ENCODE assay signal across 7 mouse cellular contexts in genomic region chr13:64344082-64344501, GRCm38 (mm10). TPM values are rescaled to one million over a fixed set of nuclear protein-coding genes. Genes with fewer than 3 reads are reported as not detected.
DNase-seq lines count a peak whose midpoint lies in the region; ATAC-seq and TF ChIP-seq lines count a peak whose summit lies in the region.

No protein-coding gene starts in this region.

- no peak overlapping the region for H3K27ac ChIP-seq in intestine, embryonic 15.5 days
- H3K27ac ChIP-seq in limb, embryonic 11.5 days (replicated peaks; ENCODE audit: low read depth, low read length) = no peak overlapping the region
- H3K27ac ChIP-seq in midbrain, embryonic 11.5 days (ENCODE audit: low read depth, low read length) = no peak overlapping the region
- H3K27ac ChIP-seq in stomach, postnatal 0 days (replicated peaks) = 0 out of 2 replicates have a peak overlapping the region, but pooled peaks have one; percentile 31

- no peak for TF ChIP-seq EP300 in stomach, postnatal 0 days (optimal IDR thresholded peaks at IDR 0.05)

- H3K4me3 ChIP-seq in intestine, embryonic 15.5 days (replicated peaks) = peak overlapping the region; percentile 49
- H3K4me3 ChIP-seq in limb, embryonic 11.5 days (ENCODE audit: low read depth, low read length) = peak overlapping the region; percentile 42
- H3K4me3 ChIP-seq in midbrain, embryonic 11.5 days (ENCODE audit: low read depth, low read length) = peak overlapping the region; percentile 43
- peak overlapping the region; percentile 45 for H3K4me3 ChIP-seq in stomach, postnatal 0 days (ENCODE audit: low read depth, low read length)

- peak; percentile 91 for ATAC-seq in intestine, embryonic 15.5 days
- ATAC-seq in limb, embryonic 11.5 days (ENCODE audit: insufficient number of reproducible peaks, low FRiP score, low TSS enrichment, low read depth) = peak; percentile 87
- ATAC-seq in midbrain, embryonic 11.5 days (ENCODE audit: low FRiP score) = peak; percentile 86
- ATAC-seq in stomach, postnatal 0 days (ENCODE audit: low FRiP score, low TSS enrichment) = peak; percentile 67

- no peak for TF ChIP-seq CTCF in stomach, postnatal 0 days (IDR thresholded peaks at IDR 0.05; ENCODE audit: low read depth)

- no peaks in the 10 kb centered on the region for H3K27me3 ChIP-seq in intestine, embryonic 15.5 days (replicated peaks)
- H3K27me3 ChIP-seq in limb, embryonic 11.5 days (ENCODE audit: control insufficient read depth, insufficient read depth, low read length) = no peaks in the 10 kb centered on the region
- H3K27me3 ChIP-seq in midbrain, embryonic 11.5 days (ENCODE audit: control insufficient read depth, insufficient read depth, low read length) = no peaks in the 10 kb centered on the region
- no peaks in the 10 kb centered on the region for H3K27me3 ChIP-seq in stomach, postnatal 0 days (ENCODE audit: control insufficient read depth, insufficient read depth, low read length)

- H3K4me2 ChIP-seq in intestine, embryonic 15.5 days (replicated peaks) = peak overlapping the region; percentile 85
- H3K4me2 ChIP-seq in limb, embryonic 11.5 days (ENCODE audit: low read depth, severe bottlenecking) = peak overlapping the region; percentile 69
- peak overlapping the region; percentile 64 for H3K4me2 ChIP-seq in midbrain, embryonic 11.5 days
- peak overlapping the region; percentile 75 for H3K4me2 ChIP-seq in stomach, postnatal 0 days (replicated peaks; ENCODE audit: low read depth)

- peak overlapping the region; percentile 52 for H3K9ac ChIP-seq in intestine, embryonic 15.5 days
- H3K9ac ChIP-seq in limb, embryonic 11.5 days (ENCODE audit: low read length) = peak overlapping the region; percentile 64
- peak overlapping the region; percentile 59 for H3K9ac ChIP-seq in midbrain, embryonic 11.5 days (ENCODE audit: low read length)
- H3K9ac ChIP-seq in stomach, postnatal 0 days (ENCODE audit: low read length) = peak overlapping the region; percentile 58

- H3K9me3 ChIP-seq in intestine, embryonic 15.5 days = no peaks in the 10 kb centered on the region
- H3K9me3 ChIP-seq in limb, embryonic 11.5 days (ENCODE audit: control insufficient read depth, low read length) = no peaks in the 10 kb centered on the region
- H3K9me3 ChIP-seq in midbrain, embryonic 11.5 days (ENCODE audit: control insufficient read depth, low read length) = no peaks in the 10 kb centered on the region
- H3K9me3 ChIP-seq in stomach, postnatal 0 days (ENCODE audit: control insufficient read depth, low read length) = no peaks in the 10 kb centered on the region

- 1% methylated on average over 9 of the region's 9 CpGs for WGBS in intestine, embryonic 15.5 days
- 3% methylated on average over 9 of the region's 9 CpGs for WGBS in limb, embryonic 11.5 days
- 1% methylated on average over 9 of the region's 9 CpGs for WGBS in midbrain, embryonic 11.5 days
- 5% methylated on average over 9 of the region's 9 CpGs for WGBS in stomach, postnatal 0 days

- DNase-seq in adrenal gland, postnatal 14 days = peak; percentile 32
- peak; percentile 67 to 74 for DNase-seq in cerebellum, postnatal 25 days
- DNase-seq in gastrocnemius, postnatal 25 days = peak; percentile 23
- peak; percentile 42 for DNase-seq in limb, embryonic 11.5 days (ENCODE audit: low spot score)
- DNase-seq in midbrain, embryonic 11.5 days (ENCODE audit: low spot score, missing footprints) = peak; percentile 93
- peak; percentile 47 for DNase-seq in stomach, postnatal 0 days (ENCODE audit: low spot score)

- no peaks in the 10 kb centered on the region for H3K36me3 ChIP-seq in intestine, embryonic 15.5 days
- H3K36me3 ChIP-seq in limb, embryonic 11.5 days (ENCODE audit: control insufficient read depth, insufficient read depth, low read length) = no peaks in the 10 kb centered on the region
- no peaks in the 10 kb centered on the region for H3K36me3 ChIP-seq in midbrain, embryonic 11.5 days (ENCODE audit: control insufficient read depth, insufficient read depth, low read length)
- H3K36me3 ChIP-seq in stomach, postnatal 0 days (ENCODE audit: control insufficient read depth, insufficient read depth, low read length) = no peaks in the 10 kb centered on the region

- no peaks in the 10 kb centered on the region for H3K4me1 ChIP-seq in intestine, embryonic 15.5 days (replicated peaks)
- H3K4me1 ChIP-seq in limb, embryonic 11.5 days (ENCODE audit: control insufficient read depth, insufficient read depth, low read length) = no peaks in the 10 kb centered on the region
- 0 out of 2 replicates have a peak, but pooled peaks cover 2% of the 10 kb centered on the region for H3K4me1 ChIP-seq in midbrain, embryonic 11.5 days (ENCODE audit: control insufficient read depth, insufficient read depth, low read length)
- no peaks in the 10 kb centered on the region for H3K4me1 ChIP-seq in stomach, postnatal 0 days (replicated peaks; ENCODE audit: control insufficient read depth, insufficient read depth)

RNA-seq across cellular contexts. Expression of gene Ctsl, which starts 26.6 kb away (rescaled TPM):
- 306 and 371 TPM in 2 replicates for total RNA-seq in adrenal gland, postnatal 14 days (2021)
- 100 to 1,000 TPM; 120 to 147 TPM for total RNA-seq in gastrocnemius, postnatal 25 days (2021)
- 195 and 213 TPM in 2 replicates for polyA plus RNA-seq in intestine, embryonic 15.5 days (2015; fragmentation: Nextera tagmentation; extraction: Ambion mirVana)
- polyA plus RNA-seq in limb, embryonic 11.5 days (2014; fragmentation: Nextera tagmentation; extraction: Ambion mirVana) = 132 and 133 TPM in 2 replicates
- polyA plus RNA-seq in midbrain, embryonic 11.5 days (2014; fragmentation: Nextera tagmentation; extraction: Ambion mirVana) = 142 and 147 TPM in 2 replicates
- 183 and 184 TPM in 2 replicates for polyA plus RNA-seq in stomach, postnatal 0 days (2015; fragmentation: Nextera tagmentation; extraction: Ambion mirVana)

RNA-seq across cellular contexts. Expression of gene Aaed1, which starts 31.6 kb away (rescaled TPM):
- total RNA-seq in adrenal gland, postnatal 14 days (2021) = 48.3 and 50.7 TPM in 2 replicates
- 10 to 100 TPM; 35.1 to 41.0 TPM for total RNA-seq in gastrocnemius, postnatal 25 days (2021)
- polyA plus RNA-seq in intestine, embryonic 15.5 days (2015; fragmentation: Nextera tagmentation; extraction: Ambion mirVana) = 41.3 and 42.4 TPM in 2 replicates
- polyA plus RNA-seq in limb, embryonic 11.5 days (2014; fragmentation: Nextera tagmentation; extraction: Ambion mirVana) = 33.1 and 34.0 TPM in 2 replicates
- 19.5 and 21.4 TPM in 2 replicates for polyA plus RNA-seq in midbrain, embryonic 11.5 days (2014; fragmentation: Nextera tagmentation; extraction: Ambion mirVana)
- 47.2 and 47.9 TPM in 2 replicates for polyA plus RNA-seq in stomach, postnatal 0 days (2015; fragmentation: Nextera tagmentation; extraction: Ambion mirVana)

Comparison
In these comparisons a context has a peak if more than half of its experiments do, and no peak if none do; other contexts are left out.
1. DNase-seq: peak in every context shown above with its lines; median percentile 93 in midbrain, embryonic 11.5 days; 70 in cerebellum, postnatal 25 days; 47 in stomach, postnatal 0 days; 42 in limb, embryonic 11.5 days; 32 in adrenal gland, postnatal 14 days; 23 in gastrocnemius, postnatal 25 days.